Mouse (Mus musculus): ENCODE data around the gene C2cd4d. TPM values are rescaled to one million over a fixed set of nuclear protein-coding genes. Genes with fewer than 3 reads are reported as not detected.

The C2cd4d gene
- polyA plus RNA-seq, 1 experiment: 0.39 TPM

- H3K4me1 ChIP-seq (replicated peaks; ENCODE audit: control insufficient read depth, insufficient read depth, low read length): peaks cover 37% of the 10 kb centered on the region
- 95% methylated on average over 2 of the region's 2 CpGs for WGBS
Observed at GRCm38 (mm10) chr3:94392128-94392527, 29.9 kb downstream of the C2cd4d start.

GRCm38 (mm10) chr3:94393049-94393448 is 30.8 kb downstream of the C2cd4d start:
- peak; percentile 0 for DNase-seq
- TF ChIP-seq CTCF (IDR thresholded peaks at IDR 0.05; ENCODE audit: borderline replicate concordance, control insufficient read depth, extremely low read depth, insufficient read depth, low read length, poor library complexity) (no peak), POLR2A (IDR thresholded peaks at IDR 0.05; ENCODE audit: control insufficient read depth, extremely low read depth, insufficient read depth, low read length, poor library complexity) (no peak)
- H3K27ac ChIP-seq (ENCODE audit: control insufficient read depth, insufficient read depth, low read length): no peak overlapping the region
- whole genome bisulfite sequencing: 90% methylated on average over 4 of the region's 4 CpGs
- H3K27me3 ChIP-seq (ENCODE audit: control insufficient read depth, insufficient read depth, low read length): no peaks in the 10 kb centered on the region
- peaks cover 84% of the 10 kb centered on the region for H3K36me3 ChIP-seq (ENCODE audit: control insufficient read depth, insufficient read depth, low read length)
- H3K4me1 ChIP-seq (replicated peaks; ENCODE audit: control insufficient read depth, insufficient read depth, low read length): peaks cover 34% of the 10 kb centered on the region
- no peak overlapping the region for H3K4me3 ChIP-seq (ENCODE audit: control insufficient read depth, insufficient read depth, low read length)

More at GRCm38 (mm10) chr3:94392128-94392527, 29.9 kb downstream of the C2cd4d start:
- no peak for DNase-seq
- Histone ChIP-seq H3K36me3 (ENCODE audit: control insufficient read depth, insufficient read depth, low read length) (peaks cover 81% of the 10 kb centered on the region), H3K27ac (ENCODE audit: control insufficient read depth, insufficient read depth, low read length) (no peak overlapping the region), H3K4me3 (ENCODE audit: control insufficient read depth, insufficient read depth, low read length) (no peak overlapping the region), H3K27me3 (ENCODE audit: control insufficient read depth, insufficient read depth, low read length) (no peaks in the 10 kb centered on the region)
- TF ChIP-seq POLR2A (IDR thresholded peaks at IDR 0.05; ENCODE audit: control insufficient read depth, extremely low read depth, insufficient read depth, low read length, poor library complexity) (no peak), CTCF (IDR thresholded peaks at IDR 0.05; ENCODE audit: borderline replicate concordance, control insufficient read depth, extremely low read depth, insufficient read depth, low read length, poor library complexity) (no peak)

- peaks cover 52% of the 10 kb centered on the region for H3K36me3 ChIP-seq (ENCODE audit: control insufficient read depth, insufficient read depth, low read length)
- TF ChIP-seq CTCF (IDR thresholded peaks at IDR 0.05; ENCODE audit: borderline replicate concordance, control insufficient read depth, extremely low read depth, insufficient read depth, low read length, poor library complexity) (no peak), POLR2A (IDR thresholded peaks at IDR 0.05; ENCODE audit: control insufficient read depth, extremely low read depth, insufficient read depth, low read length, poor library complexity) (no peak)
- H3K4me3 ChIP-seq (ENCODE audit: control insufficient read depth, insufficient read depth, low read length): no peak overlapping the region
- 94% methylated on average over 1 of the region's 1 CpGs for WGBS
- H3K4me1 ChIP-seq (replicated peaks; ENCODE audit: control insufficient read depth, insufficient read depth, low read length): peaks cover 27% of the 10 kb centered on the region
- H3K27ac ChIP-seq (ENCODE audit: control insufficient read depth, insufficient read depth, low read length): no peak overlapping the region
- H3K27me3 ChIP-seq (ENCODE audit: control insufficient read depth, insufficient read depth, low read length): no peaks in the 10 kb centered on the region
- no peak for DNase-seq
Observed at GRCm38 (mm10) chr3:94396336-94396735, 34.1 kb downstream of the C2cd4d start.

GRCm38 (mm10) chr3:94396851-94397250 is 34.6 kb downstream of the C2cd4d start:
- WGBS: 93% methylated on average over 4 of the region's 4 CpGs
- H3K4me3 ChIP-seq (ENCODE audit: control insufficient read depth, insufficient read depth, low read length): no peak overlapping the region
- TF ChIP-seq CTCF (IDR thresholded peaks at IDR 0.05; ENCODE audit: borderline replicate concordance, control insufficient read depth, extremely low read depth, insufficient read depth, low read length, poor library complexity) (no peak), POLR2A (IDR thresholded peaks at IDR 0.05; ENCODE audit: control insufficient read depth, extremely low read depth, insufficient read depth, low read length, poor library complexity) (no peak)

GRCm38 (mm10) chr3:94398217-94398616 is 36.0 kb downstream of the C2cd4d start, which contains the start of gene Lingo4:
Gene Lingo4, plus strand, starts transcription at chr3:94398517.
- peak; percentile 5 for DNase-seq
- 77% methylated on average over 6 of the region's 6 CpGs for WGBS
- TF ChIP-seq POLR2A (IDR thresholded peaks at IDR 0.05; ENCODE audit: control insufficient read depth, extremely low read depth, insufficient read depth, low read length, poor library complexity) (no peak), CTCF (IDR thresholded peaks at IDR 0.05; ENCODE audit: borderline replicate concordance, control insufficient read depth, extremely low read depth, insufficient read depth, low read length, poor library complexity) (no peak)
- H3K36me3 ChIP-seq (ENCODE audit: control insufficient read depth, insufficient read depth, low read length): peaks cover 34% of the 10 kb centered on the region
- H3K4me3 ChIP-seq (ENCODE audit: control insufficient read depth, insufficient read depth, low read length): peak within 1 kb of the TSS; percentile 2
- peak within 1 kb of the TSS; percentile 11; the same call in 1 of the 2 replicates for H3K27ac ChIP-seq (ENCODE audit: control insufficient read depth, insufficient read depth, low read length)
- no peaks in the 10 kb centered on the region for H3K27me3 ChIP-seq (ENCODE audit: control insufficient read depth, insufficient read depth, low read length)
- H3K4me1 ChIP-seq (replicated peaks; ENCODE audit: control insufficient read depth, insufficient read depth, low read length): peaks cover 30% of the 10 kb centered on the region

More at GRCm38 (mm10) chr3:94396851-94397250, 34.6 kb downstream of the C2cd4d start:
- Histone ChIP-seq H3K36me3 (ENCODE audit: control insufficient read depth, insufficient read depth, low read length) (peaks cover 47% of the 10 kb centered on the region), H3K27ac (ENCODE audit: control insufficient read depth, insufficient read depth, low read length) (no peak overlapping the region), H3K4me1 (replicated peaks; ENCODE audit: control insufficient read depth, insufficient read depth, low read length) (peaks cover 24% of the 10 kb centered on the region), H3K27me3 (ENCODE audit: control insufficient read depth, insufficient read depth, low read length) (no peaks in the 10 kb centered on the region)
- DNase-seq: no peak

- TF ChIP-seq POLR2A (IDR thresholded peaks at IDR 0.05; ENCODE audit: control insufficient read depth, extremely low read depth, insufficient read depth, low read length, poor library complexity) (peak; percentile 35; the same call in 1 of the 2 replicates), CTCF (IDR thresholded peaks at IDR 0.05; ENCODE audit: borderline replicate concordance, control insufficient read depth, extremely low read depth, insufficient read depth, low read length, poor library complexity) (0 out of 2 replicates have a peak, but pooled peaks have one; percentile 36)
- Histone ChIP-seq H3K4me1 (replicated peaks; ENCODE audit: control insufficient read depth, insufficient read depth, low read length) (peaks cover 38% of the 10 kb centered on the region), H3K36me3 (ENCODE audit: control insufficient read depth, insufficient read depth, low read length) (peaks cover 26% of the 10 kb centered on the region), H3K4me3 (ENCODE audit: control insufficient read depth, insufficient read depth, low read length) (peak overlapping the region; percentile 2), H3K27me3 (ENCODE audit: control insufficient read depth, insufficient read depth, low read length) (no peaks in the 10 kb centered on the region), H3K27ac (ENCODE audit: control insufficient read depth, insufficient read depth, low read length) (peak overlapping the region; percentile 11; the same call in 1 of the 2 replicates)
- peak; percentile 55 for DNase-seq
- WGBS: 3% methylated on average over 20 of the region's 20 CpGs
Observed at GRCm38 (mm10) chr3:94398943-94399481, 36.8 kb downstream of the C2cd4d start.
